Mouse (Mus musculus): ENCODE results near the gene Slc25a34. TPM values are rescaled to one million over a fixed set of nuclear protein-coding genes. Genes with fewer than 3 reads are reported as not detected.

Slc25a34 gene
- total RNA-seq, 2 experiments from 2014 or later, result 3.0 to 3.2 TPM

Other genes with a start within 250 kb of the Slc25a34 start
- gene Clcnka, start 225.1 kb downstream of the Slc25a34 start, total RNA-seq (2021), result not detected
- not detected for gene Clcnkb, start 207.8 kb downstream of the Slc25a34 start, total RNA-seq (2021)
- gene Hspb7, start 203.0 kb downstream of the Slc25a34 start, total RNA-seq (2021), result under 1 TPM; 0.39 to 0.66 TPM
- 1 to 10 TPM; 4.7 to 6.0 TPM for gene Srarp, start 187.7 kb downstream of the Slc25a34 start, total RNA-seq (2021)
- 10 to 100 TPM; 42.1 to 43.3 TPM for gene Zbtb17, start 179.2 kb downstream of the Slc25a34 start, total RNA-seq (2021)
- 10 to 100 TPM; 54.6 to 60.6 TPM for gene Spen, start 85.2 kb downstream of the Slc25a34 start, total RNA-seq (2021)
- gene Fblim1, start 17.7 kb downstream of the Slc25a34 start, total RNA-seq (2021), result 1 to 10 TPM in 1 of 2 experiments, under 1 TPM in 1; 0.96 to 1.6 TPM
- under 1 TPM; 0.85 TPM for gene Tmem82, start 5.2 kb downstream of the Slc25a34 start, total RNA-seq (2021)
- gene Plekhm2, start 41.1 kb upstream of the Slc25a34 start, total RNA-seq (2021), result 10 to 100 TPM; 74.6 to 75.2 TPM
- gene Rsc1a1, start 61.8 kb upstream of the Slc25a34 start, total RNA-seq (2021), result 1 to 10 TPM in 1 of 2 experiments, under 1 TPM in 1; 0.30 to 2.4 TPM
- 10 to 100 TPM; 39.8 to 41.1 TPM for gene Ddi2, start 99.6 kb upstream of the Slc25a34 start, total RNA-seq (2021)
- gene Agmat, start 122.9 kb upstream of the Slc25a34 start, total RNA-seq (2021), result under 1 TPM; 0.60 to 0.94 TPM
- gene Dnajc16, start 167.1 kb upstream of the Slc25a34 start, total RNA-seq (2021), result 10 to 100 TPM; 38.0 to 40.3 TPM
- gene Casp9, start 169.8 kb upstream of the Slc25a34 start, total RNA-seq (2021), result 10 to 100 TPM; 18.0 to 22.1 TPM
- gene Cela2a, start 202.3 kb upstream of the Slc25a34 start, total RNA-seq (2021), result not detected
- not detected for gene Ctrc, start 222.5 kb upstream of the Slc25a34 start, total RNA-seq (2021)

Measured in left cerebral cortex, postnatal 25 days (tissue).